Mouse (Mus musculus) forebrain, embryonic 11.5 days (tissue): ENCODE measurements around the gene Caln1. TPM values are rescaled to one million over a fixed set of nuclear protein-coding genes. Genes with fewer than 3 reads are reported as not detected.

Experiments used
- ATAC-seq: fragments of 200-750 bp; cut with Nextera tagmentation; replicated peaks from 2 replicates; pipeline ENCODE4 v1.8.0; 2017; ENCODE audit warnings: moderate TSS enrichment; ENCODE audit not compliant: low FRiP score
- DNase-seq: peaks from one replicate; pipeline ENCODE4 v3.0.0-alpha.2; 2017; ENCODE audit warnings: low spot score
- H3K27ac ChIP-seq: fragments of 300-500 bp; sonication (generic); 2 replicates; pipeline ENCODE4 v1.5.1; 2014; ENCODE audit warnings: low read depth, low read length
- H3K27me3 ChIP-seq: fragments of 300-500 bp; sonication (generic); 2 replicates; pipeline ENCODE4 v1.6.1; 2014; ENCODE audit warnings: mild to moderate bottlenecking, low read length, mixed read lengths; ENCODE audit not compliant: control insufficient read depth, insufficient read depth
- H3K36me3 ChIP-seq: fragments of 300-500 bp; sonication (generic); 2 replicates; pipeline ENCODE4 v1.6.1; 2014; ENCODE audit warnings: mild to moderate bottlenecking, low read length, moderate library complexity, mixed read lengths; ENCODE audit not compliant: control insufficient read depth, insufficient read depth
- H3K4me1 ChIP-seq: fragments of 300-500 bp; sonication (generic); replicated peaks from 2 replicates; pipeline ENCODE4 v1.6.1; 2014; ENCODE audit warnings: low read length, mixed read lengths; ENCODE audit not compliant: control insufficient read depth, insufficient read depth
- H3K4me2 ChIP-seq: fragments of 300-500 bp; sonication (generic); 2 replicates; pipeline ENCODE4 v1.6.1; 2014; ENCODE audit warnings: low read depth, mild to moderate bottlenecking, low read length, moderate library complexity, mixed read lengths; ENCODE audit not compliant: severe bottlenecking
- H3K4me3 ChIP-seq: fragments of 300-500 bp; sonication (generic); 2 replicates; pipeline ENCODE4 v1.5.1; 2014; ENCODE audit warnings: low read depth, low read length
- H3K9ac ChIP-seq: fragments of 300-500 bp; sonication (generic); 2 replicates; pipeline ENCODE4 v1.6.1; 2014; ENCODE audit warnings: low read length
- H3K9me3 ChIP-seq: fragments of 300-500 bp; sonication (generic); 2 replicates; pipeline ENCODE4 v1.6.1; 2016; ENCODE audit warnings: low read length, mixed read lengths; ENCODE audit not compliant: control insufficient read depth
- WGBS: fragments of 180-500 bp; shearing (Covaris S2); extraction: QIAGEN DNeasy Blood & Tissue Kit; methylation state at CpG from one replicate; pipeline ENCODE4 v1.1.7; 2014; 5-methylcytosine and 5-hydroxymethylcytosine counted together
- polyA plus RNA-seq: library from polyadenylated mRNA; unstranded; fragments of >200 nt; fragmentation: Nextera tagmentation; extraction: Ambion mirVana; gene quantifications from 2 replicates; pipeline ENCODE4 v1.2.1, GENCODE M21; 2014

Caln1 gene
- polyA plus RNA-seq, 1 experiment from 2014 or later: 0.33 TPM

- ATAC-seq: no peak
Observed at GRCm38 (mm10) chr5:130715181-130715580, 345.9 kb downstream of the Caln1 start.

DNA sequence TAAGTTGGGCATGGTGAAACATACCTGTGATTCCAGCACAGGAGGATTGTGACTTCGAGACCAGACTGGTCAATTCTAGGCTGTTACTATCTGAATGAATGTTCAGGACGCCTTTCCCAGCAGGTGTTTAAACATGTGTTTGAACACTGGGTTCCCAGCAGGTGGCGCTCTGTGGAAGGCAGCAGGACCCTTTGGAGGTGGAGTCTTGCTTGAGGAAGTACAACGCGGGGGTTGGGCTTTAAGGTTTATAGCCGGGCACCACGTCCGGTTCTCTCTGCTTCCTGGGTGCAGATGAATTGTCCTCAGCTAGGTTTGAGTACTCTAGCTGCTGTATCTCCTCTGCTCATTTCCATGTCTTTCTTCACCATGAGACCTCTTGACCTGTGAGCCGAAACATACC lies 349.1 kb downstream of the Caln1 start:
- DNase-seq (peak; percentile 63), ATAC-seq (no peak)
- Histone ChIP-seq H3K9me3 (no peaks in the 10 kb centered on the region), H3K36me3 (no peaks in the 10 kb centered on the region), H3K9ac (no peak overlapping the region), H3K4me3 (no peak overlapping the region), H3K4me1 (no peaks in the 10 kb centered on the region), H3K4me2 (no peak overlapping the region), H3K27me3 (no peaks in the 10 kb centered on the region), H3K27ac (no peak overlapping the region)
- 72% methylated on average over 9 of the region's 9 CpGs for WGBS

More at GRCm38 (mm10) chr5:130715181-130715580, 345.9 kb downstream of the Caln1 start:
- no peaks in the 10 kb centered on the region for H3K4me1 ChIP-seq
- H3K4me2 ChIP-seq: no peak overlapping the region
- no peak overlapping the region for H3K4me3 ChIP-seq
- H3K9ac ChIP-seq: no peak overlapping the region
- WGBS: 89% methylated on average over 4 of the region's 4 CpGs
- no peaks in the 10 kb centered on the region for H3K36me3 ChIP-seq
- H3K27ac ChIP-seq: no peak overlapping the region
- no peaks in the 10 kb centered on the region for H3K9me3 ChIP-seq
- no peak for DNase-seq
- H3K27me3 ChIP-seq: no peaks in the 10 kb centered on the region

DNA sequence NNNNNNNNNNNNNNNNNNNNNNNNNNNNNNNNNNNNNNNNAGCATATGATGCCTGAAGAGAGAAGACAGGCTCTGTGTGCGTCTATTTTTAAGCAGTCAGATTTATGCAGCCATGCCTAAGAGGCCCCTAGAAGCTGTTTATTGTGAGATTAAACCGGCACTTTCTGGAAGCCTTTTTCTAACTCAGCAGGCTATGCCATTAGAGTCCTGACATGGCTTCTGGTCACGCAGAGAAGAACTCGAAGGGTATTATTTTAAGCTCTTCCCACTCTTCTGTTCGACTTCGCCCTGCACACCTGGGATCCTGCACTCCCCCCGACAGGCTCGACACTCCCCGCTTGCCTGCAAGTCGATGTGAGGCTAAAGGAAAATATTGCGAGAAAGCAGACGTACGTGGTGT lies 372.9 kb downstream of the Caln1 start:
- Histone ChIP-seq H3K9me3 (no peaks in the 10 kb centered on the region), H3K27me3 (no peaks in the 10 kb centered on the region), H3K27ac (no peak overlapping the region), H3K4me1 (no peaks in the 10 kb centered on the region), H3K4me2 (no peak overlapping the region), H3K4me3 (no peak overlapping the region), H3K36me3 (no peaks in the 10 kb centered on the region), H3K9ac (no peak overlapping the region)
- 64% methylated on average over 13 of the region's 13 CpGs for WGBS
- ATAC-seq (no peak), DNase-seq (no peak)

DNA sequence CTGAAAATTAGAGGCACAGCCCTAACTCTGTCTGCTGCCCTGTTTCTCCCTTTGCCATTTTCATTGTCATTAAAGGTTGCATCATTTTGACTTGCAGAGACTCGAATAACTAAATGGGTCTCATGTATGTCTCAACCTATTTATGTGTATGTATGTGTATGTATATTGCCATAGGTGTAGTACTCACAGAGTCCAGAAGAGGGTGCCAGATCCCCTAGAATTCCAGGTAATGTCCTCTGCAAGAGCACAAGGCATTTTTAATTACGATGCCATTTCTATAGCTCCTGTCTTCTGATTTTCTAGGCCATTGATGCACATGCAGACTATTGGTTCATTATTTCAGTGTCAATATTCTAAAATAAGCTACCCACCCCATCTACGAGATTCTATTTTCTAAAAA lies 388.3 kb downstream of the Caln1 start:
- no peaks in the 10 kb centered on the region for H3K4me1 ChIP-seq
- H3K9me3 ChIP-seq: no peaks in the 10 kb centered on the region
- no peaks in the 10 kb centered on the region for H3K27me3 ChIP-seq
- no peak overlapping the region for H3K4me3 ChIP-seq
- no peak overlapping the region for H3K27ac ChIP-seq
- no peak overlapping the region for H3K4me2 ChIP-seq
- WGBS: 92% methylated on average over 3 of the region's 3 CpGs
- H3K36me3 ChIP-seq: no peaks in the 10 kb centered on the region
- ATAC-seq (no peak), DNase-seq (no peak)
- no peak overlapping the region for H3K9ac ChIP-seq

GRCm38 (mm10) chr5:130765784-130766183 lies 396.5 kb downstream of the Caln1 start:
- Histone ChIP-seq H3K4me1 (no peaks in the 10 kb centered on the region), H3K9me3 (no peaks in the 10 kb centered on the region), H3K4me2 (no peak overlapping the region), H3K27me3 (no peaks in the 10 kb centered on the region), H3K9ac (no peak overlapping the region), H3K4me3 (no peak overlapping the region), H3K27ac (no peak overlapping the region), H3K36me3 (no peaks in the 10 kb centered on the region)
- WGBS: 97% methylated on average over 6 of the region's 6 CpGs
- ATAC-seq (no peak), DNase-seq (no peak)

DNA sequence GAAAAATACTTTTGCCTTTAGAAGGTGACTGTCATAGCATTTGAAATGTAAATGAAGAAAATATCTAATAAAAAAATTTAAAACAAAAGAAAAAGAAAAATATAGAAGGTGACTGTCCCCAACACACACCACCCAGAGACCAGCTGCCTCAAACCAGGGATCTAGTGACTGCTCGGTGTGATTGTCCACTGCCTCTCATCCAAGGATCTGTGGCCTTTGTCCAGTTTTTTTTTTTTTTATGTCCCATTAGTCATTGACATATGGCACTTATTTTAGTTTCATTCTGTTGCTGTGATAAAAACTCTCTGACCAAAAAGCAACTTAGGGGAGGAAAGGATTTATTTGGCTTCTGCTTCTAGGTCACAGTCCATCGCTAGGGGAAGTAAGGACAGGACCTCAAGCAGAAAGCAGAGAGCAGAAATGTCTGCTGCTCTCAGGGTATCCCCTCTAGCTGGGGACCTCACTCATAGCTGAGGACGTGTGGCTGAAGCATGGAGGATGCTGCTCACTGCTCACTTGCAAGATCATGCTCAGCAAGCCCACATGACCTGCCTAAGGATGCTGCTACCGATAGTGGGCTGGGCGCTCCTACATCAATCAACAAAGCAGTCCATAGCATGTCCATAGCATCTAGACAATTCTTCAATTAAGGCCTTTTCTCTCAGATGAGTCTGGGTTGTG lies 401.9 kb downstream of the Caln1 start:
- H3K27me3 ChIP-seq: no peaks in the 10 kb centered on the region
- H3K4me1 ChIP-seq: no peaks in the 10 kb centered on the region
- no peak overlapping the region for H3K9ac ChIP-seq
- no peak overlapping the region for H3K4me3 ChIP-seq
- H3K36me3 ChIP-seq: no peaks in the 10 kb centered on the region
- H3K27ac ChIP-seq: no peak overlapping the region
- no peak overlapping the region for H3K4me2 ChIP-seq
- WGBS: 85% methylated on average over 5 of the region's 5 CpGs
- DNase-seq (no peak), ATAC-seq (no peak)
- H3K9me3 ChIP-seq: no peaks in the 10 kb centered on the region

GRCm38 (mm10) chr5:130772491-130772890 lies 403.2 kb downstream of the Caln1 start:
- DNase-seq: no peak
- Histone ChIP-seq H3K27me3 (no peaks in the 10 kb centered on the region), H3K9me3 (no peaks in the 10 kb centered on the region), H3K4me2 (no peak overlapping the region), H3K4me1 (no peaks in the 10 kb centered on the region), H3K4me3 (no peak overlapping the region), H3K27ac (no peak overlapping the region), H3K36me3 (no peaks in the 10 kb centered on the region), H3K9ac (no peak overlapping the region)
- no peak for ATAC-seq
- 86% methylated on average over 6 of the region's 6 CpGs for WGBS

GRCm38 (mm10) chr5:130774946-130775345 lies 405.7 kb downstream of the Caln1 start:
- ATAC-seq (no peak), DNase-seq (no peak)
- Histone ChIP-seq H3K36me3 (no peaks in the 10 kb centered on the region), H3K9me3 (no peaks in the 10 kb centered on the region), H3K27ac (no peak overlapping the region), H3K9ac (no peak overlapping the region), H3K27me3 (no peaks in the 10 kb centered on the region), H3K4me1 (no peaks in the 10 kb centered on the region), H3K4me2 (no peak overlapping the region), H3K4me3 (no peak overlapping the region)
- WGBS: 92% methylated on average over 3 of the region's 3 CpGs

- WGBS: 91% methylated on average over 3 of the region's 3 CpGs
- DNase-seq: no peak
- Histone ChIP-seq H3K9me3 (no peaks in the 10 kb centered on the region), H3K4me3 (no peak overlapping the region), H3K27ac (no peak overlapping the region), H3K4me2 (no peak overlapping the region), H3K36me3 (no peaks in the 10 kb centered on the region), H3K27me3 (no peaks in the 10 kb centered on the region), H3K9ac (no peak overlapping the region), H3K4me1 (no peaks in the 10 kb centered on the region)
- ATAC-seq: no peak
Observed at GRCm38 (mm10) chr5:130792755-130793452, 423.6 kb downstream of the Caln1 start.
